24 mouse cellular contexts compared by ENCODE assay signal in genomic region chr6:142047689-142048088, GRCm38 (mm10). TPM values are rescaled to one million over a fixed set of nuclear protein-coding genes. Genes with fewer than 3 reads are reported as not detected.
"Had no signal": no experiment of that assay in that cellular context is flagged by ENCODE, and none has a peak within 500 bp of the region (broad histone marks: within the 10 kb centered on the region; RNA-seq: fewer than 3 reads in every experiment).

No protein-coding gene starts in this region.

- H3K9ac ChIP-seq: liver, embryonic 13.5 days; liver, embryonic 15.5 days; liver, postnatal 0 days; lung, embryonic 15.5 days; neural tube, embryonic 12.5 days; stomach, embryonic 15.5 days had no signal

- DNase-seq: liver; liver, embryonic 13.5 days; liver, postnatal 0 days; lung, adult 2 months; lung, postnatal 14 days; lung, postnatal 36 days; right cerebral cortex, postnatal 14 days; thymus, adult 2 months; thymus, postnatal 14 days; thymus, postnatal 36 days had no signal

- ATAC-seq: liver, postnatal 0 days; lung, postnatal 0 days had no signal

- H3K27me3 ChIP-seq: liver, embryonic 13.5 days; liver, embryonic 15.5 days; lung, embryonic 15.5 days; megakaryocyte, embryonic 14.5 days; neural tube, embryonic 12.5 days; stomach, embryonic 15.5 days had no signal

- H3K36me3 ChIP-seq: liver, embryonic 13.5 days; liver, embryonic 15.5 days; lung, embryonic 15.5 days; neural tube, embryonic 12.5 days; stomach, embryonic 15.5 days had no signal

- H3K4me1 ChIP-seq: liver, embryonic 13.5 days; liver, embryonic 15.5 days; lung, embryonic 15.5 days; megakaryocyte, embryonic 14.5 days; neural tube, embryonic 12.5 days; stomach, embryonic 15.5 days had no signal

- H3K27ac ChIP-seq: liver, embryonic 13.5 days; liver, embryonic 15.5 days; lung, embryonic 15.5 days; macrophage; neural tube, embryonic 12.5 days; stomach, embryonic 15.5 days; stomach, postnatal 0 days had no signal

- H3K4me2 ChIP-seq: liver, embryonic 11.5 days; liver, embryonic 13.5 days; liver, embryonic 15.5 days; lung, embryonic 15.5 days; neural tube, embryonic 12.5 days; stomach, embryonic 15.5 days had no signal

- H3K4me3 ChIP-seq: liver, embryonic 13.5 days; liver, embryonic 15.5 days; lung, embryonic 15.5 days; megakaryocyte, embryonic 14.5 days; neural tube, embryonic 12.5 days; stomach, embryonic 15.5 days had no signal

- H3K9me3 ChIP-seq: liver, embryonic 13.5 days; liver, embryonic 15.5 days; lung, embryonic 15.5 days; megakaryocyte, embryonic 14.5 days; neural tube, embryonic 12.5 days; stomach, embryonic 15.5 days had no signal

RNA-seq across cellular contexts. Expression of gene Gm6614, which starts 36.5 kb away (rescaled TPM):
- total RNA-seq: megakaryocyte progenitor cell, adult 5-6 weeks; monocyte, adult 5-6 weeks; neutrophil, adult 5-6 weeks had no signal
- polyA plus RNA-seq: liver, embryonic 11.5 days; liver, embryonic 13.5 days; liver, embryonic 15.5 days; liver, postnatal 0 days; lung, adult 2 months; lung, embryonic 15.5 days; lung, postnatal 0 days; macrophage; neural tube, embryonic 12.5 days; spleen, adult 2 months; stomach, embryonic 15.5 days; stomach, postnatal 0 days; testis, adult 2 months; thymus, adult 2 months had no signal
